Mouse (Mus musculus) E14TG2a.4 (cell line): ENCODE data around the gene Cit.

Experiments used
- CTCF ChIP-seq: conservative IDR thresholded peaks from 2 replicates; pipeline ENCODE4 v1.5.1; 2014; ENCODE audit warnings: low read length
- NANOG ChIP-seq: IDR thresholded peaks from 2 replicates; pipeline ENCODE4 v1.6.1; 2014; ENCODE audit warnings: borderline replicate concordance, low read length, mixed read lengths
- POU5F1 ChIP-seq: IDR thresholded peaks from 2 replicates; pipeline ENCODE4 v1.6.1; 2014; ENCODE audit warnings: low read length, borderline replicate concordance

DNA sequence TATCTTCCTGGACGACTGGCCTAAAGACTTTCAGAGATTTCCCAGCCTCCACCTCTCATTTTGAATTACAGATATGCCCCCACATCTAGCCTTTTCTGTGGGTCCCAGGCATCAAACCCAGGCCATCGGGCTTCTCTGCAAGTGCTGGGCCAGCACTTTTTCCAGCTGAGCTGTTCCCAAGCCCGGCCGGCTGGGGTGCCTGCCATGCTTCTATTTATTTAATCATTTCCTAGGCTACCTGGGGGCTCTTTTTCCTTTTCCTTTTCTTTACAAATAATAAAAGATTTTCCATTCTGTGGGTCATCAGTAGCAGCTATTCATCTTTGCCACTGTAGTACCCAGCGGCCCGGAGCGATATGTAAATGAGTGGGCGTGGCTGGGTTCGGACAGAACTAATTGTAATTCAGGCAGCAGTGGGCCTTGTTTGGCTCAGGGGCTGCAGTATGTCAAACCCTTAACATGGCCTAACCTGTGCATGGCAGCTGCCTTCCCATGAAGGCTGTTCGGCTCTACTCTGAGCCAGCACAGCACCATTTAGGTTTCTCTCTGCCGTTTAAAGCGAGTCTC is 4.3 kb downstream of the Cit start:
- TF ChIP-seq CTCF (no peak), NANOG (no peak), POU5F1 (no peak)
